Mouse (Mus musculus) urinary bladder, postnatal 4 days (tissue): ENCODE results near the gene Atg2b.

Experiments used
- DNase-seq, 2 experiments: peaks; one replicate each; pipeline ENCODE4 v3.0.0; 2021 to 2022; ENCODE audit warnings: low spot score in 2 of 2

Atg2b gene

DNA sequence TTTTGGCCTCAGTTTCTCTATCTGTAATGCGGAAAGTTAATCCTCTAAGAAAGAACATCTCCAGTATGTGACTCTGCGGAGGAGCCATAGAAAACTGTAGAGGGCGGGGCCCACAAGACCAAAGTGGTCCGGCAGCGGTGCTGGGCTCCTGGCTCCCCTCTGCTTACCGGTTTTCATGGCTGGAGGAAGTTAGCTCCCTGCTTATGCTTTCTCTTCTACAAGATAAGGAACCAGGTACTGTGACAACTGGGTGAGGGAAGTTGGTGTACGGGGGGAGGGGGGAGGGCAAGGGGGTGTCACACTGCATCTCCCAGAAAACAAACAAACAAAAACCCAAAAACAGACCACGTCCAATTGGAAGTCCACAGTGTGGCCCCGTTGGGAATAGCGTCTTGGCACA, 86.5 kb downstream of the Atg2b start:
- no peak for DNase-seq

DNA sequence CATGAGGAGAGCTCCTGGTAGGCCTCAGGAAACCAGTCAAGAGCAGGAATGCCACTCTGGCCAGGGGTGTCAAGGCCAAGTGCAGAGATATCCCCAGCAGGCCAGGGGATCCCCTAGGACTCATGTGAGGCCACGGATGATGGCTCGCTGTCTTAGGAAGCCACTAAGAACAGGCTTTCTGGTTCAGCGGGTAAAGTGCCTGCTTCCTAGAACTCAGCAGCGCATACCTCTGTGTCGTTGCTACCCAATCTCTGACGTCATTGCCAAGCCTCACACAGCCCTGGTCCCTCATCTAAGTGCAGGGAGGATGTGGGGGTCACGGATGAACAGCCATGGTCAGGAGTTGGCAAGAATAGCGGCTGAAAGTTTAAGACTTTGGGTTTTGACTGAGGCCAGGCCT, 87.9 kb downstream of the Atg2b start:
- no peak for DNase-seq

DNA sequence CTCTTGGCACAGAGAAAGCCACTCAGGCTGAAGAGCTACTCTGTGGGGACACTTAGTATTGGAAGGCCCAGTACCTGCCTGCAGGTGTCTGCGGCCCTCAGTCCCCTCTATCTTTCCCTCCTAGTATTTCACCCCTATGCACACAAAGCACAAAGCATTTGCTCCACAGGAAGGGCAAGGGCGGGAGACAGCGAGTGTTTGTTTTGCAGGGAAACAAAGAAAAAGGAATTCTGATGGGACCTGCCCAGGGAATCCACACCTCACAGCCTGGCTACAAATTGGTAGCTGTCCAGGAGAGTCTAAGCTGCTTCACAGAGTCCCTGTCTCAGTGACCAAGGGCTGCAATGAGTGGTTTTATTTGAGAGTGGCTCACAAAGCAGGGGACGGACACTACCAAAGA, 91.5 kb downstream of the Atg2b start:
- no peak for DNase-seq

- DNase-seq, result no peak
Measured at GRCm38 (mm10) chr12:105592361-105592761, 92.7 kb downstream of the Atg2b start.

GRCm38 (mm10) chr12:105590786-105591185, 94.2 kb downstream of the Atg2b start:
- no peak for DNase-seq

GRCm38 (mm10) chr12:105587526-105587925, 97.5 kb downstream of the Atg2b start:
- no peak for DNase-seq

DNA sequence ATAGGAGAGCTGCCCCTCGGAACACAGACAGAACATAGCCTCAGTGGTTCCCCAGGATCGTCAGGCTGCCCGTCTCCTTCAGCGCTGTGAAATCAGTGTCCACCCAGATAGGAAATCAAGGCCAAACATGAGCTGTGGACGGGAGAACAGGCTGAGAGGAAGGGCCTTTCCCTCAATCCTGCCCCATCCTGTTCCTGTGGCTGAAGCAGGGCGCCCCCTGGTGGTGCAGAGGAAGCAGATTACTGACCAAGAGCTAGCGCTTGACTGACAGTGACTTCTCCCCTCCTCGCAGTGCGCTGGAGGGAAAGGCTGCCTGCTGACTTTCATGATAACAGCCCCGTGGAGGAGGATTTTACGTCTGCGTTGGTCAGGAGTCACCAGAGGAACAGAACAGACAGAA, 100.2 kb downstream of the Atg2b start:
- peak; percentile 67 to 75 for DNase-seq

GRCm38 (mm10) chr12:105583484-105583883, 101.5 kb downstream of the Atg2b start:
- no peak for DNase-seq

GRCm38 (mm10) chr12:105582486-105582885, 102.5 kb downstream of the Atg2b start:
- DNase-seq, result no peak

DNA sequence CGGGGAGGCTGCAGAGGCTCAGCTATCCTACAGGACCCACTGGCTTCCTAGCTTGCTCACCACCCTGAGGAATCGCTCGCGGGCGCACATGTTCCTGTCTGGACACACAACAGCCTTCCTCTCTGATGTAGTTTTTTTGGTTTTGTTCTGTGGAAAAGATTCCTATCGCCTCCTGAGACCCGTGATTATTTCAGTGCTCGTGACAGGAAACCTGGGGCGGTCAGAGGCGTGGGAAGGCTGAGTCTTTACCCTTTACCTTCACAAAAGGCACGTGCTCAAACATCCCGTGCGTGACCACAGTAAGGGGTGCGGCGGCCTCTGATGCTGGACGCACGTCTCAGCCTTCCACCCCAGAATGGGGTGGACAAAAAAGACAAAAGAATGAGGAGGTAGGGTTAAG, 104.5 kb downstream of the Atg2b start:
- DNase-seq, result no peak

- no peak for DNase-seq
Measured at GRCm38 (mm10) chr12:105574356-105574755, 110.7 kb downstream of the Atg2b start.

DNA sequence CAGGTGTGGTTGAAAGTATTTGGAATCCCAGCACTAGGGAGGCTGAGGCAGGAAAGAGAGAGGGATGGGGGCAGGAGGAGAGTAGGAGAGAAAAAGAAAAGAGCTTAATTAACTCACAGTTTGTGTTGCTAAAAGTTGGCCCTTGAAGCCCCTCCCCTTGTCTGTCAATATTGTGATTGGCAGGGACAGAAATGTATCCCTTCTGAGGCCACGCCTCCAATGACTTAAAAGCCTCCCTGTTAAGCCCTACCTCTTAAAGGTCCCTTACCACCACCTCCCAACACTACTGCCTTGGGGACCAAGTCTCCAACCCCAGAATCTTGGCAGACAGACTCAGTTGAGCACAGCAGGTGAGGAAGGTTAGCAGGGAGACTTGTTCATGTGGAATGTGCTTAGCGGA, 112.4 kb downstream of the Atg2b start:
- no peak for DNase-seq

GRCm38 (mm10) chr12:105571867-105572266, 113.1 kb downstream of the Atg2b start:
- DNase-seq, result no peak
